Mouse (Mus musculus) MEL (cell line): Measurements from ENCODE around the gene Stat2.
A peak's percentile ranks its signal among the peaks of the same experiment; 100 is the strongest.

Experiments used
- CTCF ChIP-seq, 3 experiments: IDR thresholded peaks in 2 of 3; conservative IDR thresholded peaks in 1 of 3; 2 replicates each; pipeline ENCODE4 v1.5.1; 2011 to 2012; ENCODE audit warnings: low read length in 3 of 3, low read depth in 2 of 3, mild to moderate bottlenecking in 2 of 3, improper control_type of control experiment in 1 of 3, inconsistent platforms in 1 of 3, mixed read lengths in 1 of 3, moderate library complexity in 1 of 3; ENCODE audit not compliant: control insufficient read depth in 1 of 3, insufficient read depth in 1 of 3, poor library complexity in 1 of 3, severe bottlenecking in 1 of 3
- ELF1 ChIP-seq: IDR thresholded peaks from 2 replicates; pipeline ENCODE4 v1.6.1; 2014; ENCODE audit warnings: low read depth, mild to moderate bottlenecking, inconsistent platforms, low read length, improper control_type of control experiment, moderate library complexity
- EP300 ChIP-seq, 2 experiments: IDR thresholded peaks; 2 replicates each; pipeline ENCODE4 v1.6.1; 2011; ENCODE audit warnings: improper control_type of control experiment in 2 of 2, low read length in 2 of 2, low read depth in 1 of 2, mild to moderate bottlenecking in 1 of 2
- MEF2A ChIP-seq: IDR thresholded peaks from 2 replicates; pipeline ENCODE4 v1.6.1; 2014; ENCODE audit warnings: low read depth, mild to moderate bottlenecking, inconsistent platforms, low read length, improper control_type of control experiment; ENCODE audit not compliant: poor library complexity, insufficient replicate concordance, severe bottlenecking; ENCODE audit errors: extremely low read depth
- RCOR1 ChIP-seq: IDR thresholded peaks from 2 replicates; pipeline ENCODE4 v1.6.1; 2012; ENCODE audit warnings: low read depth, mild to moderate bottlenecking, inconsistent platforms, low read length, improper control_type of control experiment
- TCF12 ChIP-seq: IDR thresholded peaks from 2 replicates; pipeline ENCODE4 v1.6.1; 2014; ENCODE audit warnings: low read depth, mild to moderate bottlenecking, inconsistent platforms, low read length, improper control_type of control experiment, moderate library complexity
- ZC3H11A ChIP-seq: IDR thresholded peaks from 2 replicates; pipeline ENCODE4 v1.6.1; 2012; ENCODE audit warnings: low read depth, mild to moderate bottlenecking, inconsistent platforms, low read length, improper control_type of control experiment
- ZMIZ1 ChIP-seq: IDR thresholded peaks from 2 replicates; pipeline ENCODE4 v1.6.1; 2012; ENCODE audit warnings: low read depth, mild to moderate bottlenecking, inconsistent platforms, low read length, improper control_type of control experiment, moderate library complexity

DNA sequence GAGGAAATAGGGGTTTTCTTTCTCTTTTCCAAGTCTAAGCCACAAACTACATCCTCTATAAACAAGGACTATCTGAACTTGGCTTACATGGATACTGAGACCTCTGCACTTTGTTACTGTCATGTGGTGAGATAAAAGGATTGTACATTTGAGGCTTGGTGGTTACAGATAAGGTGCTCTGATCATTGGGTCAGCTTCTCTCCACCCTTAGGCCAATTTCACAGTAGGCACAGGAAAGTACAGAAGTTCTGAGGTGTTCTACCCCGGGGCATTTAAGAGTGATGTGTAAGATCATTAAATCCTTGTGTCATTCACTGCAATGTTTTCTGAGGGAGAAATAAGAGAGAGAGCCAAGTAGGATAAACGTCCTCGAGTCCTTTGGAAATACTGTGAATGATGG is 66.2 kb downstream of the Stat2 start:
- TF ChIP-seq TCF12 (peak; percentile 77), ZMIZ1 (no peak), CTCF (IDR thresholded peaks at IDR 0.05 in 2 of 3, conservative IDR thresholded peaks at IDR 0.05 in 1 of 3; ENCODE audit: control insufficient read depth in 1 of 3, insufficient read depth in 1 of 3, low read depth in 2 of 3, low read length in 3 of 3, poor library complexity in 1 of 3, severe bottlenecking in 1 of 3) (no peak), ZC3H11A (no peak), MEF2A (no peak), RCOR1 (peak; percentile 76), EP300 (IDR thresholded peaks at IDR 0.05; ENCODE audit: low read depth in 1 of 2, low read length in 2 of 2) (peak; percentile 77 to 83), ELF1 (no peak)
